Mouse (Mus musculus) layer of hippocampus, adult 2 months (tissue): Measurements from ENCODE around the gene Plxnd1. TPM values are rescaled to one million over a fixed set of nuclear protein-coding genes. Genes with fewer than 3 reads are reported as not detected.

Source experiments
- DNase-seq, 2 experiments: peaks; one replicate each; pipeline ENCODE4 v3.0.0; 2022; ENCODE audit warnings: low spot score in 2 of 2
- H3K27ac ChIP-seq: fragments of 200-600 bp; 2 replicates; pipeline ENCODE4 v1.8.1; 2022
- H3K4me3 ChIP-seq: fragments of 200-600 bp; 2 replicates; pipeline ENCODE4 v1.8.1; 2022; ENCODE audit warnings: mild to moderate bottlenecking
- CTCF ChIP-seq: fragments of 200-600 bp; conservative IDR thresholded peaks from 2 replicates; pipeline ENCODE4 v1.8.1; 2022; ENCODE audit warnings: antibody characterized with exemption, mild to moderate bottlenecking, moderate library complexity
- total RNA-seq, 2 experiments: library from RNA; stranded (reverse); gene quantifications; 2 replicates each; pipeline ENCODE4 v1.2.3; 2021

Plxnd1 gene
- total RNA-seq, 2 experiments from 2014 or later, result 16.6 to 24.4 TPM

GRCm38 (mm10) chr6:115909940-115910339 is 84.9 kb downstream of the Plxnd1 start:
- no peak overlapping the region for H3K27ac ChIP-seq
- TF ChIP-seq CTCF, result no peak

GRCm38 (mm10) chr6:115909052-115909451 is 85.8 kb downstream of the Plxnd1 start:
- no peak for DNase-seq
- H3K27ac ChIP-seq, result no peak overlapping the region
- H3K4me3 ChIP-seq, result no peak overlapping the region
- no peak for TF ChIP-seq CTCF

More at GRCm38 (mm10) chr6:115909940-115910339, 84.9 kb downstream of the Plxnd1 start:
- no peak overlapping the region for H3K4me3 ChIP-seq
- DNase-seq, result no peak

- Histone ChIP-seq H3K27ac (no peak overlapping the region), H3K4me3 (no peak overlapping the region)
- no peak for TF ChIP-seq CTCF
- no peak for DNase-seq
Observed at GRCm38 (mm10) chr6:115908421-115908982, 86.3 kb downstream of the Plxnd1 start.

- no peak for DNase-seq
- TF ChIP-seq CTCF, result no peak
- Histone ChIP-seq H3K4me3 (no peak overlapping the region), H3K27ac (no peak overlapping the region)
Observed at GRCm38 (mm10) chr6:115906871-115907270, 87.9 kb downstream of the Plxnd1 start.

GRCm38 (mm10) chr6:115906455-115906854 is 88.3 kb downstream of the Plxnd1 start:
- no peak overlapping the region for H3K27ac ChIP-seq
- TF ChIP-seq CTCF, result no peak
- no peak for DNase-seq
- no peak overlapping the region for H3K4me3 ChIP-seq

- no peak for DNase-seq
- Histone ChIP-seq H3K27ac (no peak overlapping the region; the same call in 1 of the 2 replicates), H3K4me3 (no peak overlapping the region)
- no peak for TF ChIP-seq CTCF
Observed at GRCm38 (mm10) chr6:115905568-115905967, 89.2 kb downstream of the Plxnd1 start.

Other genes with a start within 250 kb of the Plxnd1 start
- gene Tmem40, start 232.6 kb downstream of the Plxnd1 start, total RNA-seq, result under 1 TPM; 0.42 to 0.44 TPM
- 1 to 10 TPM; 3.2 to 4.0 TPM for gene Cand2, start 220.5 kb downstream of the Plxnd1 start, total RNA-seq
- 100 to 1,000 TPM; 488 to 493 TPM for gene Rpl32, start 186.3 kb downstream of the Plxnd1 start, total RNA-seq
- 1 to 10 TPM; 3.9 to 4.5 TPM for gene Efcab12, start 156.6 kb downstream of the Plxnd1 start, total RNA-seq
- gene Mbd4, start 141.6 kb downstream of the Plxnd1 start, total RNA-seq, result 1 to 10 TPM; 6.3 to 6.8 TPM
- 10 to 100 TPM; 30.3 TPM for gene Ift122, start 141.5 kb downstream of the Plxnd1 start, total RNA-seq
- gene Rho, start 63.3 kb downstream of the Plxnd1 start, total RNA-seq, result 1 to 10 TPM in 1 of 2 experiments, under 1 TPM in 1; 0.49 to 1.1 TPM
- gene H1foo, start 50.1 kb downstream of the Plxnd1 start, total RNA-seq, result not detected
- gene Tmcc1, start 198.5 kb upstream of the Plxnd1 start, total RNA-seq, result 10 to 100 TPM; 83.2 to 85.3 TPM
- 100 to 1,000 TPM; 106 to 109 TPM for gene Washc2, start 213.0 kb upstream of the Plxnd1 start, total RNA-seq